Mouse (Mus musculus): Measurements from ENCODE around the gene Pdpn.

DNA sequence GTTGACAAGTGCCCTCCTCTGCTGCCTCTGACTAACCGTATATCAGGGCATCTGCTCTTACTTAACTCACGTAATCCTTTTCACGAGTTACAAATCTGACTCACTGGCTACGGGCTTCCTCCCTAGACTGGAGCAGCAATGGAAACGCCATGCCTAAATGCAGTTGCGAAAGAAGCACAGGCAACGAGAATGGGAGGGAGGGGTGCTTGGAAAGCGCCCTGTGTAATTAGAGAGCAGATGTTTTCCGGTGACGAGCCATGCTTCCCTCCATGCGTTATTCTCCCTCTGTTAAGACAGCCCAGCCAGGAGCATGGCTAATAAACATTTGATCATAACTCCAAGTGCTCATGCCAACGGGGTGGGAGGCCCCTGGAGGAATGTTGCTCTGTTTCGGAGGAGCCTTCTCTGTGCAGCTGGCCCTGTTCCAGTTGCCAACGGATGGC, 20.9 kb downstream of the Pdpn start:
- TF ChIP-seq CTCF (IDR thresholded peaks at IDR 0.05; ENCODE audit: low read depth, low read length) (no peak), EP300 (IDR thresholded peaks at IDR 0.05; ENCODE audit: insufficient read depth, low read depth, low read length) (no peak), POLR2A (IDR thresholded peaks at IDR 0.05; ENCODE audit: insufficient read depth, low read length) (no peak)
